Mouse (Mus musculus): ENCODE data around the gene Serpinf1.
"Not testable (repeated sequence)": the region's sequence is repeated elsewhere in the genome, so short reads cannot be mapped to it uniquely, and the experiment has no call there.

Serpinf1 gene

GRCm38 (mm10) chr11:75421375-75422012, 1.0 kb downstream of the Serpinf1 start:
- DNase-seq (ENCODE audit: low read depth) = peak; percentile 85

GRCm38 (mm10) chr11:75420810-75421374, 1.6 kb downstream of the Serpinf1 start:
- DNase-seq (ENCODE audit: low read depth) = no peak

GRCm38 (mm10) chr11:75420037-75420436, 2.5 kb downstream of the Serpinf1 start:
- no peak for DNase-seq (ENCODE audit: low read depth)

GRCm38 (mm10) chr11:75415994-75416393, 6.5 kb downstream of the Serpinf1 start:
- no peak for DNase-seq (ENCODE audit: low read depth)

GRCm38 (mm10) chr11:75415096-75415495, 7.4 kb downstream of the Serpinf1 start:
- no peak for DNase-seq (ENCODE audit: low read depth)

GRCm38 (mm10) chr11:75410591-75410990, 11.9 kb downstream of the Serpinf1 start:
- no peak for DNase-seq (ENCODE audit: low read depth)

GRCm38 (mm10) chr11:75409679-75410575, 12.6 kb downstream of the Serpinf1 start:
- DNase-seq (ENCODE audit: low read depth) = no peak

- DNase-seq (ENCODE audit: low read depth) = peak; percentile 67
These were observed 15.6 kb downstream of the Serpinf1 start for GRCm38 (mm10) chr11:75406865-75407264.

GRCm38 (mm10) chr11:75406104-75406503, 16.4 kb downstream of the Serpinf1 start:
- peak; percentile 55 for DNase-seq (ENCODE audit: low read depth)

GRCm38 (mm10) chr11:75404801-75405200, 17.7 kb downstream of the Serpinf1 start:
- DNase-seq (ENCODE audit: low read depth) = no peak

GRCm38 (mm10) chr11:75403301-75404052, 19.0 kb downstream of the Serpinf1 start:
- peak; percentile 95 for DNase-seq (ENCODE audit: low read depth)

- peak; percentile 84 for DNase-seq (ENCODE audit: low read depth)
These were observed 20.2 kb downstream of the Serpinf1 start for GRCm38 (mm10) chr11:75402271-75402690.

GRCm38 (mm10) chr11:75400099-75400498, 22.4 kb downstream of the Serpinf1 start:
- DNase-seq (ENCODE audit: low read depth) = no peak

GRCm38 (mm10) chr11:75399411-75399841, 23.1 kb downstream of the Serpinf1 start:
- peak; percentile 81 for DNase-seq (ENCODE audit: low read depth)

GRCm38 (mm10) chr11:75397452-75397851, 25.0 kb downstream of the Serpinf1 start:
- no peak for DNase-seq (ENCODE audit: low read depth)

GRCm38 (mm10) chr11:75395611-75396010, 26.9 kb downstream of the Serpinf1 start:
- no peak for DNase-seq (ENCODE audit: low read depth)

- DNase-seq (ENCODE audit: low read depth) = peak; percentile 76
These were observed 39.0 kb downstream of the Serpinf1 start for GRCm38 (mm10) chr11:75383529-75383928.

GRCm38 (mm10) chr11:75378786-75379185, 43.7 kb downstream of the Serpinf1 start:
- not testable (repeated sequence) for DNase-seq (ENCODE audit: low read depth)

- no peak for DNase-seq (ENCODE audit: low read depth)
These were observed 45.4 kb downstream of the Serpinf1 start for GRCm38 (mm10) chr11:75377125-75377524.

Data from NIH3T3 (cell line).